Comparison of ENCODE assay signal across 40 mouse cellular contexts in genomic region chr4:43983756-43984155, GRCm38 (mm10). TPM values are rescaled to one million over a fixed set of nuclear protein-coding genes. Genes with fewer than 3 reads are reported as not detected.
"Had no signal": no experiment of that assay in that cellular context is flagged by ENCODE, and none has a peak within 500 bp of the region (broad histone marks: within the 10 kb centered on the region; RNA-seq: fewer than 3 reads in every experiment).

No protein-coding gene starts in this region.

- H3K36me3 ChIP-seq: heart, embryonic 13.5 days; heart, embryonic 15.5 days; hindbrain, embryonic 13.5 days; hindbrain, embryonic 15.5 days; kidney, embryonic 15.5 days; limb, embryonic 13.5 days; limb, embryonic 15.5 days; liver, embryonic 13.5 days had no signal

- H3K4me3 ChIP-seq: heart, embryonic 13.5 days; heart, embryonic 15.5 days; hindbrain, embryonic 13.5 days; hindbrain, embryonic 15.5 days; kidney, embryonic 15.5 days; limb, embryonic 13.5 days; limb, embryonic 15.5 days; liver, embryonic 13.5 days had no signal

- H3K9me3 ChIP-seq: heart, embryonic 13.5 days; heart, embryonic 15.5 days; hindbrain, embryonic 13.5 days; hindbrain, embryonic 15.5 days; kidney, embryonic 15.5 days; limb, embryonic 13.5 days; limb, embryonic 15.5 days; liver, embryonic 13.5 days had no signal

- H3K27ac ChIP-seq: heart, embryonic 13.5 days; heart, embryonic 15.5 days; hindbrain, embryonic 13.5 days; hindbrain, embryonic 15.5 days; hindbrain, postnatal 0 days; kidney, embryonic 15.5 days; kidney, postnatal 0 days; limb, embryonic 13.5 days; limb, embryonic 15.5 days; liver, embryonic 13.5 days had no signal

- H3K27me3 ChIP-seq: heart, embryonic 15.5 days; hindbrain, embryonic 13.5 days; hindbrain, embryonic 15.5 days; kidney, embryonic 15.5 days; limb, embryonic 13.5 days; limb, embryonic 15.5 days; liver, embryonic 13.5 days had no signal

- DNase-seq: gastrocnemius, postnatal 14 days; gastrocnemius, postnatal 36 days; heart, adult 18-20 months; heart, postnatal 36 days; kidney, adult 11 months; kidney, adult 2 months; kidney, adult 9 months; kidney, postnatal 14 days; kidney, postnatal 36 days; layer of hippocampus, adult 9-11 months; layer of hippocampus, postnatal 36 days; left cerebral cortex, postnatal 4 days; liver, embryonic 13.5 days had no signal

RNA-seq across cellular contexts. Expression of gene Ccin, which starts 0.5 kb away (rescaled TPM):
- total RNA-seq: gastrocnemius, adult 18-20 months; gastrocnemius, adult 8-10 months; gastrocnemius, postnatal 36 days; heart, adult 18-20 months; heart, adult 8-10 months; hematopoietic stem cell, adult 5-6 weeks; hindbrain, postnatal 0 days; layer of hippocampus, adult 18-20 months; layer of hippocampus, adult 8-10 months; layer of hippocampus, postnatal 14 days; layer of hippocampus, postnatal 36 days; left cerebral cortex, adult 18-20 months; left cerebral cortex, adult 8-10 months; left cerebral cortex, postnatal 10 days; left cerebral cortex, postnatal 25 days had no signal
- polyA plus RNA-seq: heart, embryonic 11.5 days; heart, embryonic 13.5 days; heart, embryonic 15.5 days; heart, postnatal 0 days; hindbrain, embryonic 13.5 days; hindbrain, embryonic 15.5 days; hindbrain, postnatal 0 days; intestine, embryonic 14.5 days; intestine, embryonic 16.5 days; kidney, embryonic 15.5 days; kidney, postnatal 0 days; large intestine, adult 2 months; limb, embryonic 11.5 days; limb, embryonic 13.5 days; limb, embryonic 15.5 days; liver, embryonic 11.5 days; liver, embryonic 13.5 days had no signal
